Mouse (Mus musculus): ENCODE data around the gene Gm49486.

DNA sequence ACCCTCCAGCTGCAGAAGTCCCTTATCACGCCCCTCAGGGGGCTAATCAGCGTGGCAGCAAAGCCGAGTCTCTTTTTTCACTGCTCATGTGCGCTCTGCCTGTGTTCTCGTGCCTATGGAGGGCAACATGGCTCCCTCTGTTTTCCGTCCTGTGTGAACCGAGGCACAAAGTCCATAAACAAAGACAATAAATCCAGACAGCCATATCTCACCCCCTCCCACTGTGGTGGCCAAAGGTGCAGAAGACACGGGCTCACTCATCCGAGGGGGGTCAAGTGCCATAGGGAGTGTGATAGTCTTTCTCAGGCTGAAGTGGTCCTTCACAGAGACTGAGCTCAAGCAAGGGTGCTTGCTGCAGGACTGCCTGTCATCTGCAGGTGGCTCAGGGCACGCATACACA lies 43.8 kb downstream of the Gm49486 start:
- TF ChIP-seq GATA1 (IDR thresholded peaks at IDR 0.05; ENCODE audit: low read length) (no peak), TAL1 (IDR thresholded peaks at IDR 0.05; ENCODE audit: low read length) (no peak)
